Mouse (Mus musculus) C2C12 (cell line): ENCODE measurements around the gene Dcun1d2. TPM values are rescaled to one million over a fixed set of nuclear protein-coding genes. Genes with fewer than 3 reads are reported as not detected.

Experiments
- H3K27me3 ChIP-seq: one replicate; pipeline ENCODE4 v1.6.1; 2011; ENCODE audit not compliant: control insufficient read depth, insufficient read depth, insufficient read length
- H3K36me3 ChIP-seq: one replicate; pipeline ENCODE4 v1.6.1; 2011; ENCODE audit not compliant: control insufficient read depth, insufficient read depth
- H3K4me3 ChIP-seq: one replicate; pipeline ENCODE4 v1.5.1; 2011; ENCODE audit warnings: mild to moderate bottlenecking, control low read depth; ENCODE audit not compliant: poor library complexity, insufficient read depth, severe bottlenecking
- H3K79me2 ChIP-seq: one replicate; pipeline ENCODE4 v1.6.1; 2011; ENCODE audit not compliant: control insufficient read depth, insufficient read depth
- H3K79me3 ChIP-seq: one replicate; pipeline ENCODE4 v1.6.1; 2011; ENCODE audit warnings: low read depth, control low read depth
- H3ac ChIP-seq: one replicate; pipeline ENCODE3; 2011; ENCODE audit warnings: low read depth; ENCODE audit not compliant: control insufficient read depth, insufficient read length
- CEBPB ChIP-seq: IDR thresholded peaks from one replicate; pipeline ENCODE4 v1.6.1; 2011; ENCODE audit warnings: low read depth, mild to moderate bottlenecking, control low read depth, moderate library complexity
- CTCF ChIP-seq: IDR thresholded peaks from one replicate; pipeline ENCODE4 v1.5.1; 2011; ENCODE audit not compliant: control insufficient read depth, insufficient read depth, insufficient read length
- FOSL1 ChIP-seq: IDR thresholded peaks from one replicate; pipeline ENCODE4 v1.8.0; 2011; ENCODE audit warnings: mild to moderate bottlenecking, low read length; ENCODE audit not compliant: poor library complexity, insufficient read depth, severe bottlenecking
- MAX ChIP-seq: IDR thresholded peaks from one replicate; pipeline ENCODE4 v1.6.1; 2011; ENCODE audit warnings: mild to moderate bottlenecking, control low read depth
- MYOD1 ChIP-seq: IDR thresholded peaks from one replicate; pipeline ENCODE4 v1.6.1; 2011; ENCODE audit warnings: low read depth; ENCODE audit not compliant: control insufficient read depth, insufficient read length
- MYOG ChIP-seq: IDR thresholded peaks from one replicate; pipeline ENCODE4 v1.6.1; 2011; ENCODE audit not compliant: control insufficient read depth, insufficient read length; ENCODE audit errors: extremely low read depth
- USF1 ChIP-seq: IDR thresholded peaks from one replicate; pipeline ENCODE4 v1.6.1; 2011; ENCODE audit warnings: low read depth, mild to moderate bottlenecking, control low read depth, moderate library complexity
- polyA plus RNA-seq: library from polyadenylated mRNA; unstranded; fragments of >200 nt; fragmentation: generic; extraction: Trizol; gene quantifications from one replicate; pipeline ENCODE4 v1.2.1, GENCODE M21; 2012; ENCODE audit warnings: missing spikeins

The Dcun1d2 gene
- polyA plus RNA-seq, 1 experiment = 12.2 TPM

DNA sequence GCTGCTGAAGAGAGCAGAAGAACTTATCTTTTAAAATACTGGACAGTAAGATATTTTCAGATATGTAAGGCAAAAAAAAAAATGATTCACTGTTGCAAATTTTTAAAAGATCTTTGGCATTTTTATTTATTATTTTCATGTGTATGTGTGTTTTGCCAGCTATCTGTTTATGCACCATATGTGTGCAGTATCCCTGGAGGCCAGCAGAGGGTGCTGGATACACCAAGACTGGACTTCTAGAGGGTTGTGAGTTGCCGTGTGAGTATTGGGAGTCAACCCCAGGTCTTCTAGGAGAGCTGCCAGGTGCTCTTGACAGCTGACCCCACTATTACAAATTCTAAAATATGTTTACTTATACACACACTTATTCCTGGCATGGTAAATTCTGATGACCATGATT, 4.7 kb downstream of the Dcun1d2 start:
- Histone ChIP-seq H3K79me3 (peaks cover 9% of the 10 kb centered on the region), H3K27me3 (no peaks in the 10 kb centered on the region), H3K4me3 (no peak overlapping the region), H3ac (no peak overlapping the region), H3K79me2 (peaks cover 47% of the 10 kb centered on the region), H3K36me3 (no peaks in the 10 kb centered on the region)
- TF ChIP-seq CEBPB (no peak), MYOG (no peak), MAX (no peak), USF1 (no peak)

DNA sequence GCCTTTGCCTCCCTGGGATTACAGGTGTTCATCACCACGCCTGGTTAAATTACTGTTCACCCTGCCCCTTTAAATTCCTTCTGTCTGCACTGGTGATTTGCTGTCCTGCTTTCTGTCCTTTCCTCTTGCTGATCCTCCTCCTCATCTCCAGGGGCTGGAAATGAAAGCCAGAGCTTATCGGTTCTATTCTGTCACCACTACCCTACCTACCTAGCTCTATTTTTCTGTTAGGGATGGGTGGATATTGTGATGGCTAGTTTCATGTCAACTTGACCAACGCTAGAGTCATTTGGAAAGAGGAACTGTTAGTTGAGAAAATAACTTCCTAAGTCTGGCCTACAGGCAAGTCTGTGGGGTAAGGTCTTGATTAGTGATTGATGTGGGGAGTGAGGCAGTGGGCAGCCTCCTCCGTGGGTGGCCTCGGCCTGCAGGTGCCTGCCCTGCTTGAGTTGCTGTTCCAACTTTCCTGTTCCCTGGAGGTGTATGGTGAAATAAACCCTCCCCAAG, 10.9 kb downstream of the Dcun1d2 start:
- H3K79me2 ChIP-seq = peaks cover 6% of the 10 kb centered on the region
- TF ChIP-seq FOSL1 (no peak), CEBPB (no peak), MYOD1 (no peak), USF1 (no peak), MAX (no peak)
- no peaks in the 10 kb centered on the region for H3K27me3 ChIP-seq
- no peaks in the 10 kb centered on the region for H3K36me3 ChIP-seq
- H3K79me3 ChIP-seq = no peaks in the 10 kb centered on the region
- no peak overlapping the region for H3ac ChIP-seq
- H3K4me3 ChIP-seq = no peak overlapping the region

DNA sequence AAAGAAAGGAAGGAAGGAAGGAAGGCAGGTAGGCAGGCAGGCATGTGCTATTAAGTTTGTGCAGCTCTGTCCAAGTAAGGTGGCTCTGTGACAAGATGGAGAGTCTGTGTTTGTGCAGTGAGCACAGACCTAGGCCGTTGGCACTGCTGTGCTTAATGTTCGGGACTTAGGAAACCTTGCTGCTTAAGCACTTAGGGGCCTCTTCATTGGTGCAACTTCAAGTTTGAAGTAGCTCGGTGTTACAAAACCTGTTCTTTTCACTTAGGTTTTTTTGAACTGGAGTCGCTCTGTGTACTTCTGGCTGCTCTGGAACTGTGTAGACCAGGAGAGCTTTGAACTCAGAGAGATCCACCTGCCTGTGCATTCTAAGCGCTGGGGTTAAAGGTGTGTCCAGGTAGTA, 15.1 kb downstream of the Dcun1d2 start:
- Histone ChIP-seq H3K79me3 (no peaks in the 10 kb centered on the region), H3K4me3 (no peak overlapping the region), H3K27me3 (no peaks in the 10 kb centered on the region), H3ac (no peak overlapping the region), H3K36me3 (peaks cover 11% of the 10 kb centered on the region), H3K79me2 (no peaks in the 10 kb centered on the region)
- TF ChIP-seq USF1 (no peak), MYOG (no peak), FOSL1 (no peak), MAX (no peak), CEBPB (no peak), MYOD1 (no peak), CTCF (no peak)

DNA sequence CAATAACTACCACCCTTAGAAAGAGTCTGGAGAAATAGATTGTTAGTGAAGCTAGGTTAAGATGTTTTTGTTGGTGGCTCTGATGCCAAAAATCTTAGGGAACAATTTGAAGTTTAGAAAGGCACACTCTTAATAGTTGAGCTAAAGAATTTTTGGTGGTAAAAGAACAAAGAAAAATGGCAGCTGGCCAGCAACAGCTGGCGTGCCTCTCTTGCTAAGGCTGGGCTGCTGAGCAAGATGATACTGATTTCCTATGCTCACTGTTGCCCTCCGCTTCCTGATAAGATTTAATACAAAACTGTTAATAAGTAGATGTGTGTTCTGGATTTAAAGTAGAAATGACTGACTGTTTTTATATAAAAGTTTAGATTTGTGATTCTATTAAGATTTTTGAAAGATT, 20.4 kb downstream of the Dcun1d2 start:
- Histone ChIP-seq H3K79me3 (no peaks in the 10 kb centered on the region), H3K4me3 (no peak overlapping the region), H3ac (no peak overlapping the region), H3K27me3 (no peaks in the 10 kb centered on the region), H3K36me3 (peaks cover 17% of the 10 kb centered on the region), H3K79me2 (no peaks in the 10 kb centered on the region)
- TF ChIP-seq CEBPB = no peak
- no peak for TF ChIP-seq MYOG
- no peak for TF ChIP-seq MAX
- TF ChIP-seq CTCF = no peak
- TF ChIP-seq MYOD1 = no peak
- TF ChIP-seq FOSL1 = no peak

GRCm38 (mm10) chr8:13263376-13263775, 24.6 kb downstream of the Dcun1d2 start:
- Histone ChIP-seq H3K4me3 (no peak overlapping the region), H3K36me3 (peaks cover 5% of the 10 kb centered on the region), H3K27me3 (no peaks in the 10 kb centered on the region), H3K79me2 (no peaks in the 10 kb centered on the region), H3K79me3 (no peaks in the 10 kb centered on the region), H3ac (no peak overlapping the region)
- no peak for TF ChIP-seq MAX
- no peak for TF ChIP-seq MYOD1
- no peak for TF ChIP-seq FOSL1
- TF ChIP-seq CTCF = no peak
- no peak for TF ChIP-seq CEBPB
- TF ChIP-seq USF1 = no peak
- TF ChIP-seq MYOG = no peak

DNA sequence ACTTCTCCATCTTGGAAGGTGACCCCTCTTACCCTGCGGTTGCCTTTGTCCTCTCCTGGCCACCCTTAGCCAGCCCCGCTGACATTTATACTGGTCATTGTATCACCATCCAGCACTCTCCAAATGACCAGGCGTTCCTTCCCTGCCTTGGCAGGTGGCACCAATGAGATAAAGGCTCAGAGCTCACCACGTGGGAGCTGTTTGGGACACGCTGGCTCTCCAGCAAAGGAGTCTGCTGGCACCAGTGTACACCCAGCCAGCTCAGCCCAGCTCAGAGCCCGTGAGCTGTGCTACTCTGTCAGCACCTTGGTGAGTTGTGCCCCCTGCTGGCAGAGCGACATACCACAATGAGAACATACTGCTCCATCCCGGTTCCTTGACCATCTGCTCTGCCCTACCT, 33.9 kb downstream of the Dcun1d2 start, which contains the start of gene Adprhl1:
Gene Adprhl1, minus strand, starts transcription at position 144 of the 400 bp plus-strand sequence.
- Histone ChIP-seq H3K79me2 (no peaks in the 10 kb centered on the region), H3K79me3 (no peaks in the 10 kb centered on the region), H3K4me3 (no peak within 1 kb of the TSS), H3ac (no peak within 1 kb of the TSS), H3K27me3 (peaks cover 9% of the 10 kb centered on the region), H3K36me3 (peaks cover 17% of the 10 kb centered on the region)
- TF ChIP-seq FOSL1 (no peak), MYOG (no peak), USF1 (no peak), MYOD1 (no peak), CTCF (peak; percentile 89)
